In the genomic region with DNA sequence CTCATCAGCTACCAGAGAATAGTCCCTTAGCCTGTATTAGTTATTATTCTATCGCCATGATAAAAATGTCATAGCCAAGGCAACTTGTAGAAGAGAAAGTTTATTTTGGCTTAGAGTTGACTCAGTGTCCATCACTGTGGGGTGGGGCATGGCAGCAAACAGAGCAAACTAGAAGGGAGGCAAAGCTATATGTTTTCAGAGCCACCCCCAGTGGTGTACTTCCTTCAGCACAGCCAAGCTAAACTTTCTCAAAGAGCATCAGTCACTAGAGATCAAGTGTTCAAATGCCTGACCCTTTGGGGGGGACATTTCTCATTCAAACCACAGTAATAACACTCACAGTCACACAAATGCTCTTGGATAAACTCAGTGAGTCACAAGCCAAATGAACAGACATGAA, we compare ENCODE assay signal across 25 mouse cellular contexts. TPM values are rescaled to one million over a fixed set of nuclear protein-coding genes. Genes with fewer than 3 reads are reported as not detected.
DNase-seq lines count a peak whose midpoint lies in the region; ATAC-seq and TF ChIP-seq lines count a peak whose summit lies in the region.
"Had no signal": no experiment of that assay in that cellular context is flagged by ENCODE, and none has a peak within 500 bp of the region (broad histone marks: within the 10 kb centered on the region; RNA-seq: fewer than 3 reads in every experiment).

No protein-coding gene starts in this region.

- no peak for DNase-seq in kidney, postnatal 14 days
- DNase-seq in ES-E14 (ENCODE audit: low read depth, low spot score): no peak
- DNase-seq in heart, embryonic 10.5 days (ENCODE audit: low spot score): no peak
- DNase-seq in layer of hippocampus, postnatal 25 days (ENCODE audit: extremely low spot score in 1 of 2, low spot score in 1 of 2): no peak
- no peak for DNase-seq in right cerebral cortex, adult 2 months (ENCODE audit: low spot score in 2 of 2)
- DNase-seq: adrenal gland, adult 8-10 months; adrenal gland, postnatal 14 days; adrenal gland, postnatal 36 days; B cell, adult 2 months; cerebellum, adult 11-12 months; cerebellum, adult 2 months; cerebellum, adult 9-10 months; cerebellum, postnatal 10 days; cerebellum, postnatal 25 days had no signal

- peak; percentile 53; the same call in 1 of the 2 replicates for ATAC-seq in kidney, embryonic 15.5 days (replicated peaks; ENCODE audit: low FRiP score)
- ATAC-seq: activated CD4-positive, CD25-positive, alpha-beta regulatory T cell, adult 4 months; CD4-positive, CD25-positive, alpha-beta regulatory T cell, adult 4 months; forebrain, embryonic 13.5 days; forebrain, embryonic 15.5 days; Patski had no signal

- H3K4me2 ChIP-seq in kidney, embryonic 15.5 days: no peak overlapping the region
- H3K4me2 ChIP-seq: embryonic facial prominence, embryonic 13.5 days; embryonic facial prominence, embryonic 15.5 days; forebrain, embryonic 13.5 days; forebrain, embryonic 15.5 days had no signal

- TF ChIP-seq POLR2A in embryonic fibroblast, embryonic 13.5 days (IDR thresholded peaks at IDR 0.05; ENCODE audit: low read depth, low read length): no peak

- in situ Hi-C loops in ES-E14 (cut with MboI; ENCODE audit: low sequenced_read_pairs in 2 of 2, unreplicated experiment in 2 of 2): no loop called here

- no peak overlapping the region for H3K9ac ChIP-seq in kidney, embryonic 15.5 days
- no peak overlapping the region for H3K9ac ChIP-seq in ES-E14 (ENCODE audit: insufficient read depth, low read depth, low read length, poor library complexity, severe bottlenecking)
- H3K9ac ChIP-seq: embryonic facial prominence, embryonic 13.5 days; embryonic facial prominence, embryonic 15.5 days; forebrain, embryonic 13.5 days; forebrain, embryonic 15.5 days had no signal

- no peak overlapping the region for H3K27ac ChIP-seq in kidney, embryonic 15.5 days
- H3K27ac ChIP-seq in ES-E14 (ENCODE audit: insufficient read depth, low read depth, low read length, poor library complexity, severe bottlenecking): no peak overlapping the region
- H3K27ac ChIP-seq in embryonic fibroblast, embryonic 13.5 days (ENCODE audit: insufficient read depth, low read length): peak overlapping the region; percentile 47; the same call in 1 of the 2 replicates
- H3K27ac ChIP-seq in heart, embryonic 10.5 days: no peak overlapping the region
- H3K27ac ChIP-seq: embryonic facial prominence, embryonic 13.5 days; embryonic facial prominence, embryonic 15.5 days; forebrain, embryonic 13.5 days; forebrain, embryonic 15.5 days had no signal

- H3K27me3 ChIP-seq in kidney, embryonic 15.5 days: no peaks in the 10 kb centered on the region
- H3K27me3 ChIP-seq in E14TG2a.4 (ENCODE audit: insufficient read depth, low read length): no peaks in the 10 kb centered on the region
- H3K27me3 ChIP-seq in heart, embryonic 10.5 days (ENCODE audit: insufficient read depth, poor library complexity, severe bottlenecking): no peaks in the 10 kb centered on the region
- H3K27me3 ChIP-seq: CH12.LX; embryonic facial prominence, embryonic 13.5 days; embryonic facial prominence, embryonic 15.5 days; forebrain, embryonic 13.5 days; forebrain, embryonic 15.5 days; Patski had no signal

- H3K9me3 ChIP-seq in kidney, embryonic 15.5 days (replicated peaks): no peaks in the 10 kb centered on the region; the same call in 1 of the 2 replicates
- H3K9me3 ChIP-seq in E14TG2a.4 (ENCODE audit: low read length) (peaks cover 12% of the 10 kb centered on the region; the same call in 1 of the 2 replicates), ES-E14 (ENCODE audit: control insufficient read depth, insufficient read depth, low read depth, low read length) (no peaks in the 10 kb centered on the region)
- no peaks in the 10 kb centered on the region for H3K9me3 ChIP-seq in heart, embryonic 10.5 days
- H3K9me3 ChIP-seq: embryonic facial prominence, embryonic 13.5 days; embryonic facial prominence, embryonic 15.5 days; forebrain, embryonic 13.5 days; forebrain, embryonic 15.5 days had no signal

- whole genome bisulfite sequencing in kidney, embryonic 15.5 days: 79% methylated on average over 1 of the region's 1 CpGs
- 71% methylated on average over 1 of the region's 1 CpGs for WGBS in heart, embryonic 10.5 days

- no peak for TF ChIP-seq CTCF in E14TG2a.4 (conservative IDR thresholded peaks at IDR 0.05; ENCODE audit: low read length)
- TF ChIP-seq CTCF in embryonic fibroblast, embryonic 13.5 days (IDR thresholded peaks at IDR 0.05; ENCODE audit: borderline replicate concordance, insufficient read depth, low read length): no peak

- no peaks in the 10 kb centered on the region for H3K36me3 ChIP-seq in kidney, embryonic 15.5 days
- H3K36me3 ChIP-seq in E14TG2a.4 (ENCODE audit: insufficient read depth, low read length) (no peaks in the 10 kb centered on the region), ES-E14 (ENCODE audit: control insufficient read depth, insufficient read depth, low read length, poor library complexity, severe bottlenecking) (no peaks in the 10 kb centered on the region; the same call in 1 of the 2 replicates)
- no peaks in the 10 kb centered on the region for H3K36me3 ChIP-seq in heart, embryonic 10.5 days
- H3K36me3 ChIP-seq: embryonic facial prominence, embryonic 13.5 days; embryonic facial prominence, embryonic 15.5 days; forebrain, embryonic 15.5 days had no signal

- H3K4me1 ChIP-seq in kidney, embryonic 15.5 days: peaks cover 6% of the 10 kb centered on the region; the same call in 1 of the 2 replicates
- H3K4me1 ChIP-seq in E14TG2a.4 (replicated peaks; ENCODE audit: low read depth, low read length) (peaks cover 29% of the 10 kb centered on the region), ES-E14 (ENCODE audit: control insufficient read depth in 2 of 2, insufficient read depth in 2 of 2, low read length in 2 of 2, poor library complexity in 1 of 2) (peaks cover 1 to 6% of the 10 kb centered on the region in 2 experiments; a peak in 2 of 4 replicates)
- 0 out of 2 replicates have a peak, but pooled peaks cover 7% of the 10 kb centered on the region for H3K4me1 ChIP-seq in embryonic fibroblast, embryonic 13.5 days (ENCODE audit: control insufficient read depth, insufficient read depth, low read length)
- H3K4me1 ChIP-seq in heart, embryonic 10.5 days: no peaks in the 10 kb centered on the region
- H3K4me1 ChIP-seq: embryonic facial prominence, embryonic 13.5 days; embryonic facial prominence, embryonic 15.5 days; forebrain, embryonic 13.5 days; forebrain, embryonic 15.5 days had no signal

- no peak overlapping the region for H3K4me3 ChIP-seq in kidney, embryonic 15.5 days (replicated peaks)
- peak overlapping the region; percentile 49 for H3K4me3 ChIP-seq in E14TG2a.4 (replicated peaks; ENCODE audit: low read length)
- H3K4me3 ChIP-seq in ES-E14 (ENCODE audit: insufficient read depth in 1 of 2, low read depth in 1 of 2, low read length in 2 of 2, poor library complexity in 1 of 2, severe bottlenecking in 1 of 2): peak overlapping the region; percentile 28 to 67; a peak in 3 of 4 replicates
- H3K4me3 ChIP-seq in embryonic fibroblast, embryonic 13.5 days (ENCODE audit: insufficient read depth, low read length): no peak overlapping the region
- H3K4me3 ChIP-seq in heart, embryonic 10.5 days: no peak overlapping the region
- H3K4me3 ChIP-seq: embryonic facial prominence, embryonic 13.5 days; embryonic facial prominence, embryonic 15.5 days; forebrain, embryonic 13.5 days; forebrain, embryonic 15.5 days had no signal

TF ChIP-seq in ES-E14, 5 proteins besides CTCF, POLR2A, EP300 and RAD21:
- TF ChIP-seq HCFC1 (IDR thresholded peaks at IDR 0.05; ENCODE audit: borderline replicate concordance, insufficient read depth, low read length): no peak
- TF ChIP-seq ZNF384 (IDR thresholded peaks at IDR 0.05; ENCODE audit: low read depth, low read length): no peak
- TF ChIP-seq MAFK (IDR thresholded peaks at IDR 0.05; ENCODE audit: insufficient read depth, low read depth, low read length): no peak
- TF ChIP-seq ZC3H11A (IDR thresholded peaks at IDR 0.05; ENCODE audit: borderline replicate concordance, low read depth, low read length): no peak
- no peak for TF ChIP-seq CHD2 (IDR thresholded peaks at IDR 0.05; ENCODE audit: low read depth, low read length)

RNA-seq across cellular contexts. Expression of a gene that starts 22.4 kb away (rescaled TPM):
- polyA plus RNA-seq in kidney, embryonic 15.5 days (2015; fragmentation: Nextera tagmentation; extraction: Ambion mirVana): 7.8 and 8.3 TPM in 2 replicates
- 1.1 and 1.2 TPM in 2 replicates for total RNA-seq in ES-E14 (2012; rRNA removed)
- 4.2 and 5.2 TPM in 2 replicates for polyA plus RNA-seq in embryonic fibroblast, embryonic 13.5 days (2011; ENCODE audit: insufficient read length, low read depth, missing spikeins)
- polyA plus RNA-seq in heart, embryonic 10.5 days (2016; fragmentation: Nextera tagmentation; extraction: Ambion mirVana): 4.0 and 5.3 TPM in 2 replicates
- total RNA-seq in layer of hippocampus, postnatal 25 days (2021): 1 to 10 TPM; 5.6 to 6.8 TPM

Comparison
In these comparisons a context has a peak if more than half of its experiments do, and no peak if none do; other contexts are left out.
1. H3K4me3 ChIP-seq: peak in E14TG2a.4 (single experiment) and ES-E14 (2 of 2); none in kidney, embryonic 15.5 days (single experiment), embryonic fibroblast, embryonic 13.5 days (single experiment) and heart, embryonic 10.5 days (single experiment).